Mouse (Mus musculus) effector memory CD4-positive, alpha-beta T cell, adult 5 months (primary cell): ENCODE measurements around the gene Hspb8. TPM values are rescaled to one million over a fixed set of nuclear protein-coding genes. Genes with fewer than 3 reads are reported as not detected.

ENCODE experiments used
- polyA plus RNA-seq: library from polyadenylated mRNA; unstranded; fragments of 100-300 nt; shearing (Covaris generic); gene quantifications from one replicate; pipeline ENCODE4 v1.2.1, GENCODE M21; 2017

Gene Hspb8
- not detected for polyA plus RNA-seq

GRCm38 (mm10) chr5:116422699-116423201, at the start of gene Hspb8:
Gene Hspb8, minus strand, starts transcription at chr5:116422864.

Other genes with a start within 250 kb of the Hspb8 start
- gene Ccdc60, start 133.9 kb downstream of the Hspb8 start, polyA plus RNA-seq = not detected
- not detected for gene Srrm4, start 169.0 kb upstream of the Hspb8 start, polyA plus RNA-seq